Comparison of ENCODE assay signal across 15 mouse cellular contexts in genomic region chr7:132777117-132777516, GRCm38 (mm10). TPM values are rescaled to one million over a fixed set of nuclear protein-coding genes. Genes with fewer than 3 reads are reported as not detected.
DNase-seq lines count a peak whose midpoint lies in the region; ATAC-seq and TF ChIP-seq lines count a peak whose summit lies in the region.
"Had no signal": no experiment of that assay in that cellular context is flagged by ENCODE, and none has a peak within 500 bp of the region (broad histone marks: within the 10 kb centered on the region; RNA-seq: fewer than 3 reads in every experiment).

No protein-coding gene starts in this region.

- H3K4me3 ChIP-seq in forebrain, embryonic 10.5 days, result no peak overlapping the region
- H3K4me3 ChIP-seq in forebrain, postnatal 0 days (ENCODE audit: low read depth, low read length), result no peak overlapping the region
- H3K4me3 ChIP-seq in kidney, postnatal 0 days (replicated peaks; ENCODE audit: low read depth, low read length), result no peak overlapping the region
- peak overlapping the region; percentile 14; the same call in 1 of the 2 replicates for H3K4me3 ChIP-seq in E14TG2a.4 (replicated peaks; ENCODE audit: low read length)
- peak overlapping the region; percentile 64 for H3K4me3 ChIP-seq in liver, embryonic 12.5 days
- H3K4me3 ChIP-seq: midbrain, embryonic 15.5 days had no signal

- no peaks in the 10 kb centered on the region for H3K27me3 ChIP-seq in forebrain, embryonic 10.5 days (ENCODE audit: poor library complexity, severe bottlenecking)
- no peaks in the 10 kb centered on the region for H3K27me3 ChIP-seq in forebrain, postnatal 0 days (ENCODE audit: insufficient read depth, low read length)
- no peaks in the 10 kb centered on the region for H3K27me3 ChIP-seq in kidney, postnatal 0 days (ENCODE audit: insufficient read depth, low read length)
- no peaks in the 10 kb centered on the region; the same call in 1 of the 2 replicates for H3K27me3 ChIP-seq in E14TG2a.4 (ENCODE audit: insufficient read depth, low read length)
- no peaks in the 10 kb centered on the region for H3K27me3 ChIP-seq in liver, embryonic 12.5 days (replicated peaks)
- H3K27me3 ChIP-seq: midbrain, embryonic 15.5 days had no signal

- 0 out of 2 replicates have a peak overlapping the region, but pooled peaks have one; percentile 27 for H3K27ac ChIP-seq in forebrain, embryonic 10.5 days
- H3K27ac ChIP-seq in forebrain, postnatal 0 days (ENCODE audit: low read depth, low read length), result no peak overlapping the region
- 0 out of 2 replicates have a peak overlapping the region, but pooled peaks have one; percentile 44 for H3K27ac ChIP-seq in kidney, postnatal 0 days
- H3K27ac ChIP-seq in liver, embryonic 12.5 days, result peak overlapping the region; percentile 96
- H3K27ac ChIP-seq: midbrain, embryonic 15.5 days had no signal

- H3K4me2 ChIP-seq in forebrain, postnatal 0 days (ENCODE audit: low read depth), result no peak overlapping the region
- no peak overlapping the region for H3K4me2 ChIP-seq in kidney, postnatal 0 days (ENCODE audit: low read length)
- H3K4me2 ChIP-seq in liver, embryonic 12.5 days, result peak overlapping the region; percentile 77
- H3K4me2 ChIP-seq: midbrain, embryonic 15.5 days had no signal

- no peak for TF ChIP-seq CTCF in forebrain, postnatal 0 days (IDR thresholded peaks at IDR 0.05; ENCODE audit: low read depth)
- no peak for TF ChIP-seq CTCF in kidney, postnatal 0 days (IDR thresholded peaks at IDR 0.05; ENCODE audit: low read depth)
- no peak for TF ChIP-seq CTCF in E14TG2a.4 (conservative IDR thresholded peaks at IDR 0.05; ENCODE audit: low read length)

- no peak overlapping the region for H3K9ac ChIP-seq in forebrain, postnatal 0 days
- no peak overlapping the region for H3K9ac ChIP-seq in kidney, postnatal 0 days (ENCODE audit: low read depth, low read length)
- H3K9ac ChIP-seq in liver, embryonic 12.5 days, result peak overlapping the region; percentile 86
- H3K9ac ChIP-seq: midbrain, embryonic 15.5 days had no signal

- no peaks in the 10 kb centered on the region for H3K9me3 ChIP-seq in forebrain, embryonic 10.5 days
- no peaks in the 10 kb centered on the region for H3K9me3 ChIP-seq in forebrain, postnatal 0 days (ENCODE audit: low read length)
- H3K9me3 ChIP-seq in kidney, postnatal 0 days (replicated peaks; ENCODE audit: low read length), result no peaks in the 10 kb centered on the region
- H3K9me3 ChIP-seq in E14TG2a.4 (ENCODE audit: low read length), result no peaks in the 10 kb centered on the region
- H3K9me3 ChIP-seq in liver, embryonic 12.5 days (replicated peaks), result no peaks in the 10 kb centered on the region
- H3K9me3 ChIP-seq: G1E; midbrain, embryonic 15.5 days had no signal

- no peak for ATAC-seq in forebrain, postnatal 0 days
- ATAC-seq in kidney, postnatal 0 days (replicated peaks; ENCODE audit: low FRiP score, low read depth), result no peak
- no peak for ATAC-seq in liver, embryonic 12.5 days
- ATAC-seq: activated CD4-positive, CD25-positive, alpha-beta regulatory T cell, adult 4 months; inflammation-experienced regulatory T-cells, adult 6 months; midbrain, embryonic 15.5 days had no signal

- WGBS in forebrain, embryonic 10.5 days, result 88% methylated on average over 7 of the region's 7 CpGs
- 88% methylated on average over 7 of the region's 7 CpGs for WGBS in forebrain, postnatal 0 days
- 92% methylated on average over 7 of the region's 7 CpGs for WGBS in kidney, postnatal 0 days
- WGBS in liver, embryonic 12.5 days (ENCODE audit: insufficient replicate concordance), result 76% methylated on average over 7 of the region's 7 CpGs

- H3K36me3 ChIP-seq in forebrain, embryonic 10.5 days (replicated peaks), result peaks cover 71% of the 10 kb centered on the region
- H3K36me3 ChIP-seq in forebrain, postnatal 0 days (ENCODE audit: insufficient read depth), result peaks cover 18% of the 10 kb centered on the region; the same call in 1 of the 2 replicates
- 0 out of 2 replicates have a peak, but pooled peaks cover 9% of the 10 kb centered on the region for H3K36me3 ChIP-seq in kidney, postnatal 0 days (ENCODE audit: insufficient read depth, low read length)
- H3K36me3 ChIP-seq in E14TG2a.4 (ENCODE audit: insufficient read depth, low read length), result peaks cover 39% of the 10 kb centered on the region
- H3K36me3 ChIP-seq in liver, embryonic 12.5 days, result peaks cover 44% of the 10 kb centered on the region
- H3K36me3 ChIP-seq: midbrain, embryonic 15.5 days had no signal

- DNase-seq in forebrain, embryonic 10.5 days (ENCODE audit: extremely low spot score, low spot score), result no peak
- no peak for DNase-seq in forebrain, postnatal 0 days
- DNase-seq in kidney, postnatal 0 days (ENCODE audit: low spot score), result no peak
- no peak for DNase-seq in kidney, postnatal 25 days
- no peak for DNase-seq in retina, embryonic 14.5 days (ENCODE audit: low spot score)
- no peak for DNase-seq in embryo, embryonic 9.5 days (ENCODE audit: extremely low spot score)
- DNase-seq: cerebellum, adult 8-10 months; retina, postnatal 1 day; thymus, adult 2 months had no signal

- peaks cover 35% of the 10 kb centered on the region for H3K4me1 ChIP-seq in forebrain, embryonic 10.5 days
- peaks cover 14% of the 10 kb centered on the region; the same call in 1 of the 2 replicates for H3K4me1 ChIP-seq in forebrain, postnatal 0 days (ENCODE audit: insufficient read depth)
- peaks cover 19% of the 10 kb centered on the region for H3K4me1 ChIP-seq in kidney, postnatal 0 days (replicated peaks; ENCODE audit: insufficient read depth, low read length)
- H3K4me1 ChIP-seq in E14TG2a.4 (replicated peaks; ENCODE audit: low read depth, low read length), result peaks cover 66% of the 10 kb centered on the region
- peaks cover 99% of the 10 kb centered on the region for H3K4me1 ChIP-seq in liver, embryonic 12.5 days

RNA-seq across cellular contexts. Expression of gene Fam53b, which starts 36.6 kb away (rescaled TPM):
- 39.4 and 39.5 TPM in 2 replicates for polyA plus RNA-seq in forebrain, embryonic 10.5 days (2016; fragmentation: Nextera tagmentation; extraction: Ambion mirVana)
- total RNA-seq in forebrain, postnatal 0 days (2014; rRNA removed), result 5.6 and 15.4 TPM in 2 replicates
- 5.6 and 5.8 TPM in 2 replicates for polyA plus RNA-seq in forebrain, postnatal 0 days (2015; fragmentation: Nextera tagmentation; extraction: Ambion mirVana)
- 17.1 and 17.5 TPM in 2 replicates for polyA plus RNA-seq in kidney, postnatal 0 days (2015; fragmentation: Nextera tagmentation; extraction: Ambion mirVana)
- 27.2 and 28.8 TPM in 2 replicates for polyA plus RNA-seq in liver, embryonic 12.5 days (2016; fragmentation: Nextera tagmentation; extraction: Ambion mirVana)

Comparison
In these comparisons a context has a peak if more than half of its experiments do, and no peak if none do; other contexts are left out.
1. H3K4me3 ChIP-seq: peak in E14TG2a.4 (single experiment) and liver, embryonic 12.5 days (single experiment); none in forebrain, embryonic 10.5 days (single experiment), forebrain, postnatal 0 days (single experiment) and kidney, postnatal 0 days (single experiment).